Comparison of ENCODE assay signal across 1 mouse cellular context in genomic region chr19:7006892-7007593, GRCm38 (mm10).
TF ChIP-seq lines count a peak whose summit lies in the region.

No protein-coding gene starts in this region.

TF ChIP-seq in myocyte, 11 proteins besides CTCF, POLR2A, EP300 and RAD21 (continued from another document):
- TF ChIP-seq SRF (IDR thresholded peaks at IDR 0.05; ENCODE audit: control insufficient read depth, insufficient read length, low read depth) = no peak
- peak; percentile 25 to 89 (median 81) for TF ChIP-seq MYOG (IDR thresholded peaks at IDR 0.05; ENCODE audit: control insufficient read depth in 1 of 3, insufficient read depth in 1 of 3, insufficient read length in 2 of 3, low read depth in 2 of 3)
- peak; percentile 72 for TF ChIP-seq TCF3 (IDR thresholded peaks at IDR 0.05; ENCODE audit: insufficient read length, low read depth)
- no peak for TF ChIP-seq E2F4 (IDR thresholded peaks at IDR 0.05; ENCODE audit: insufficient read depth)
- peak; percentile 80 for TF ChIP-seq TCF12 (IDR thresholded peaks at IDR 0.05; ENCODE audit: insufficient read depth, poor library complexity, severe bottlenecking)
